Mouse (Mus musculus): ENCODE measurements around the gene Nova2. TPM values are rescaled to one million over a fixed set of nuclear protein-coding genes. Genes with fewer than 3 reads are reported as not detected.
A peak's percentile ranks its signal among the peaks of the same experiment; 100 is the strongest.

Gene Nova2
- total RNA-seq, 4 experiments from 2014 or later, result 3.2 to 5.5 (median 5.1) TPM

- no peak for DNase-seq (ENCODE audit: low spot score)
These were observed 60.8 kb downstream of the Nova2 start for GRCm38 (mm10) chr7:18986503-18986902.

GRCm38 (mm10) chr7:18987100-18987499, 61.4 kb downstream of the Nova2 start, which contains the start of gene Nanos2:
Nanos2 (plus strand) TSS chr7:18987400.
- no peak for DNase-seq (ENCODE audit: low spot score)

DNA sequence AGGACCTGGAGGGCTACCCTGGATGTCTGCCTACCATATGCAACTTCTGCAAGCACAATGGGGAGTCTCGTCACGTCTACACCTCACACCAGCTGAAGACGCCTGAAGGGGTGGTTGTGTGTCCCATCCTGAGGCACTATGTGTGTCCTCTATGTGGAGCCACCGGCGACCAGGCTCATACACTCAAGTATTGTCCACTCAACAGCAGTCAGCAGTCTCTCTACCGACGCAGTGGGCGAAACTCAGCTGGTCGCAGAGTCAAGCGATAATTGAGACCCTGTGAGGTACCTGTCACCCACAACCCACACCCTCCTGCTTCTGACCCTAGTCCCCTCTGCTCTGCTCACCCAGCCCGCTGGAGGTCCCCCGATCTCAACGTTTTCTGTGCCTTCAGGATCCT, 62.1 kb downstream of the Nova2 start:
- no peak for DNase-seq (ENCODE audit: low spot score)

DNA sequence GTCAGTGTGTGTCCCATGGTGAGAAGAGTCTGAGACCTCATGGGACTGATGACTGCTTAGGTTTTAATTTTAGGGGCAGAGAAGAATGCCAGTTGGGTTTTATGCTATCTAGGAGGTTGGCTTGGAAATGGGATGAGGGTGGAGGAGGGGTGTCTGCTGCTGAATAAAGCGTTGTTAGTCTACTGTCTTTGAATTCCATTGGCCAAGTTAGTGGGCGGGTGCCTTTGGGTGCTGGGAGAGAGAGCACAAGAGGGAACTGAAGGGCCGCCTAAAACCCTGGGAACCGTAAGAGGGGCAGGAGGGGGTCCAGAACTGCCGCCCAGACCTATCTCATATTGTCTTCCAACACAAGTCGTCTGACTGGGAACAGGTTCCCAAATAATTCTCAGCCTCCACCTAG, 63.1 kb downstream of the Nova2 start:
- DNase-seq (ENCODE audit: low spot score), result no peak

DNA sequence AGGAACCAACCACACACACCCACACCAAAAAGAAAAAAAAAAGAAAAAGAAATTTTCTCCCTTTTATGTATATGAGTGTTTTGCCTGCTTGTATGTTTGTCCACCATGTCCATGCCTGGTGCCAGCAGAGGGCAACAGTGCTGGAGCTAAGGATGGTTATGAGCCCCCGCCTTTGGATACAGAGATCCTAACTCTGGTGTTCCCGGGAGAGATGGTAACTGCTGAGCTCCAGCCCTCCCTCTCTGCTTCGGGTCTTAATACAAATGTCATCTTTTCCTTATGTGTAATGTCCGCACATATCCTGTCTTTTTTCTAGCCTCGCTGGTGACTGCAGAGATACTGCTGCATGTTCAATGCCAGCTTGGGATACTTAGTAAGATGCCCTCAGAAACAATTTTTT, 64.3 kb downstream of the Nova2 start:
- DNase-seq (ENCODE audit: low spot score), result no peak

- peak; percentile 100 for DNase-seq (ENCODE audit: low spot score)
These were observed 65.1 kb downstream of the Nova2 start, which contains the start of gene Mypop for GRCm38 (mm10) chr7:18990601-18991295. Mypop (plus strand) TSS chr7:18991245.

DNA sequence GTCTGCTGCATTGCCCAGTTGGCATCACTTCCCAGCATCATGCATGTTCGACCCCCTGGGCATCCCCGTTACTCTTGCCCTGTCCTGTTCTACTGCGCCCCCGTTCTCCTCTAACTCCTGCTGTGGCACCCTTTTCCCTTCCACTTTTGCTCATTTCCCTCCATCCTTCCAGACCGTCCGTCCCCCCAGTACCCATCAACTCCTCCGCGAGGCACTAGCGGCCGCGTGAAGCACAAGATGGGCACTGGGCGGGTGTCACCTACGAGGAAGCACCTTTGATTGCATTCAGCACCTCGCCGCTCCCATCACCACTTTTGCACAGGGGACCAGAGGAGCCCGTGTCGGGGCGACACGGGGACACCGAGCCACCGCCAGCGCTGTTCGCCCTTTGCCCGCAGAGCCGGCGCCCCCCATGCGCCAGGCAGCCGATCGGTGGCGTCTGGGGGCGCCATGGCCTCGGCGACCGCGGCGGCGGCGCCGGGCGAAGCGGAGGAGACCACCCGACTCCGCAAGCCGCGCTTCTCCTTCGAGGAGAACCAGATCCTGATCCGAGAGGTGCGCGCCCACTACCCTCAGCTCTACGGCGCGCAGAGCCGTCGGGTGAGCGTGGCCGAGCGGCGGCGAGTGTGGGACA, 66.1 kb downstream of the Nova2 start:
- no peak for DNase-seq (ENCODE audit: low spot score)

GRCm38 (mm10) chr7:18992294-18992675, 66.6 kb downstream of the Nova2 start:
- DNase-seq (ENCODE audit: low spot score), result no peak

DNA sequence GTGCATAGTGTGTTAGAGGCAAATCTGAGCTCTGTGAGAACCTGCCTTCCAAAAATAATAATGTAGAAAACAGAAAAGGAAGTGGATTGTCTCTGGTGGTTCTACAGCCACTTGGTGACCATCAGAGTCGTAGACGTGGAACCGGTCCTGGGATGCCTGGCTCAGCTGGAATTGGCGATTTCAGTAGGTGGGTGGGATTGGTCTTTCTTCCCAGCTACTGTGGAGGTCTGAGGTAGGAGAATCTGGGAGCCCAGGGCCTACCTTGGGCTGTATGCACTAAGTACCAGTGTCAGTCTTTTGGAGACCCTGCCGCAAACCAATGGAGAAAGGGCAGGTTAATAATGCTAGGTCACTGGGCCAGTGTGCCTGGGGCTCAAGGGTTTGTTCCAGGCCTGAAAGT, 67.3 kb downstream of the Nova2 start:
- no peak for DNase-seq (ENCODE audit: low spot score)

DNA sequence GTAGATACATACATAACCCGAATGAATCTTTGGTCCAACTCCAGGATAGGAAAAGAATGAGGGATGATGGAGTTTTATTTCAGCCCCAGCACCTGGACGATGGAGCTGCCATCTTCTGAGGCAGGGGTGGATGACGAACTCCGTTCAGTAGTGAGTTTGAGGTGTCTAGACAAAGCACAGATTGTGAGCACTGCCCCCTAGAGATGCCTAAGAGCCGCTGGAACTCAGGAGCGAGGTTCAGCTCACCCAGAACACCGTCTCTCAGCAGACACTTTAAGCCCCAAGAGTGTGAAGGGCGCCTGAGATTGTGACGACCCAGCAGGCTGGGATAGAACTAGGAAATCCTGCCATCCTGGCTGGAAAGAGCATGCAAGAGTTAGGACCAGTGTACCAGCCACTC, 73.1 kb downstream of the Nova2 start:
- no peak for DNase-seq (ENCODE audit: low spot score)

GRCm38 (mm10) chr7:19000421-19000820, 74.7 kb downstream of the Nova2 start:
- no peak for DNase-seq (ENCODE audit: low spot score)

- DNase-seq (ENCODE audit: low spot score), result peak; percentile 83
These were observed 75.5 kb downstream of the Nova2 start for GRCm38 (mm10) chr7:19001066-19001806.

DNA sequence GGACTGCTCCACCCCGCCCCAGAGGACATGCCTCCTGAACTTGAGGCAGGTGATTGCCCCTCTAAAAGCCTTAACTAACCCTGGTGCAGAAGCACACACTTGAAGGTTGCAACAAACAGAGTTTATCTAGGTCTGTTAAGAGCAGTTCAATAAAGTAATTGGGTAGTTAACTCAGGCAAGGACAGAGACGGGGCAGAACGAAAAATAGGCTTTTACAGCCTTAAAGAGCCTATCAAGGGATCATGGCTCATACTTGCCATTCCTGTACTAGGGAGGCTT, 76.1 kb downstream of the Nova2 start:
- no peak for DNase-seq (ENCODE audit: low spot score)

DNA sequence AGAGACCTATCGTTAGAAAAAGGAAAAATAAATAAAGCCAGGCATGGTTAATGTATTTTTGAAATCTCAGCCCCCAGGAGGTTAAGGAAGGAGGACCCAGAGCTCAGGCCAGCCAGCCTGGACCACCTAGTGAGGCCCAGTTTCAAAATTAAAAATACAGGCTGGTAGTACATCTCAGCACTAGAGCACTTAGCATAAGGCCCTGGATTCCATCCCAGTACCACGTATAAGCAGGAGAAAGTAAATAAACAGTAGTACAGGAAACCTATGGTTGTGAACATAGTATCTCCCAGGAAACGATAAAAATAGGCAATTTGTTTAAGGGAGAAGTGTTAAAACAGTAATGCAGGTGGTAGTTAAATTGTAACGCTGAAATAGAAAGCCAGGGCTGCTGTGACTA, 76.4 kb downstream of the Nova2 start:
- no peak for DNase-seq (ENCODE audit: low spot score)

DNA sequence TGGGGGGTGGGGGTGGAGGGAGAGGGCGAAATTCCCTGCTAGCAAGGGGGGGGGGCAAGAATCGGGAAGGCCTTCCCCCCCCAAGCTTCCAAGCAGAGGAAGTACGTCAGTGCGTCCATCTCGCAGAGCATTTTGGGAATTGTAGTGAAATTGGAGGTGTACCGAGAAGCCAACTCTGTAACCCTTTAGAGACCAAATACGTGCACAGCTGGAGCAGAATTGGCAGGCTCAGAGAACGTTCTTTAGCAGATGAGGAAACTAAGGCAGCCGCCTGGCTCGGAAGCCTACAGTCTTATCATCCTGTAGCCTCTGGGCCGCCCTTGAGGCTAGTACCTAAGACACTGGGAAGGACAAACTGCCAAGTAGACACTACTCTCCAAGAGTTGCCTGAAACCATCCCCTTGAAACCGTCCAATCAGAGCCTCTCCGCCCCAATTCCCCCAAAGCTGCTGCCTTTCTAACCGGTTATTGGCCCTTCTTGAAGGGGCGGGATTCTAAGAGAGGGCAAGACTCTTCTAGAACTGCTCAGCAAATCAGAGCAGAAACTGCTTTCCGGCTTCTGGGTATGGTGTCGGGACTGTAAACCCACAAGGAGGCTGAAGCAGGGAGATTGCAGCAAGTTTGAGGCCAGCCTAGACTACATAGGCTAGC, 77.3 kb downstream of the Nova2 start:
- DNase-seq (ENCODE audit: low spot score), result peak; percentile 90

GRCm38 (mm10) chr7:19003902-19004630, 78.4 kb downstream of the Nova2 start, which contains the start of gene Irf2bp1:
Irf2bp1 (plus strand) TSS chr7:19004044.
- DNase-seq (ENCODE audit: low spot score), result peak; percentile 96

DNA sequence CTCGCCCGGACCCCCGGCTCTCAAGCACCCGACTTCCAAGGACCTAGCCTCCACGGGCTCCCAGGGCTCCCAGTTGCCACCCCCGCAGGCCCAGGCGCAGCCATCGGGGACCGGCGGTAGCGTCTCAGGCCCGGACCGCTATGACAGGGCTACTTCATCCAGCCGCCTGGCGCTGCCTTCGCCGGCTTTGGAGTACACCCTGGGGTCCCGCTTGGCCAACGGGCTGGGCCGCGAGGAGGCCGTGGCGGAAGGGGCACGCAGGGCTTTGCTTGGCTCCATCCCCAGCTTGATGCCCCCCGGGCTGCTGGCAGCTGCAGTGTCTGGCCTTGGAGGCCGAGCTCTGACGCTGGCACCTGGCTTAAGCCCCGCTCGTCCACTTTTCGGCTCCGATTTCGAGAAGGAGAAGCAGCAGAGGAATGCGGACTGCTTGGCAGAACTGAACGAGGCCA, 79.0 kb downstream of the Nova2 start:
- no peak for DNase-seq (ENCODE audit: low spot score)

DNA sequence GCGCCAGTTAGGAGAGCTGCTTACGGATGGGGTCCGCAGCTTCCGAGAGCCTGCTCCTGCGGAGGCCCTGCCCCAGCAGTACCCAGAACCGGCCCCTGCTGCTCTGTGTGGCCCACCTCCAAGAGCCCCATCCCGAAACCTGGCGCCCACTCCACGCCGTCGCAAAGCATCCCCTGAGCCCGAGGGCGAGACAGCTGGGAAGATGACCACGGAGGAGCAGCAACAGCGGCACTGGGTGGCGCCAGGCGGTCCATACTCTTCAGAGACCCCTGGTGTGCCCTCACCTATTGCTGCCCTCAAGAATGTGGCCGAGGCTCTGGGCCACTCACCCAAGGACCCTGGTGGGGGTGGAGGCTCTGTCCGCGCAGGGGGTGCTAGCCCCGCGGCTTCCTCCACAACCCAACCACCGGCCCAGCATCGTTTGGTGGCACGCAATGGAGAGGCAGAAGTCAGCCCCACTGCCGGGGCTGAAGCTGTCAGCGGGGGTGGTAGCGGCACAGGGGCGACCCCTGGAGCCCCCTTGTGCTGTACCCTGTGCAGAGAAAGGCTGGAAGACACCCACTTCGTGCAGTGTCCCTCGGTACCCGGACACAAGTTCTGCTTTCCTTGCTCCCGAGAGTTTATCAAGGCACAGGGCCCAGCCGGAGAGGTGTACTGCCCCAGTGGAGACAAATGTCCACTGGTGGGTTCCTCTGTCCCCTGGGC, 79.9 kb downstream of the Nova2 start:
- DNase-seq (ENCODE audit: low spot score), result no peak

- DNase-seq (ENCODE audit: low spot score), result peak; percentile 81
These were observed 80.8 kb downstream of the Nova2 start for GRCm38 (mm10) chr7:19006476-19006875.

DNA sequence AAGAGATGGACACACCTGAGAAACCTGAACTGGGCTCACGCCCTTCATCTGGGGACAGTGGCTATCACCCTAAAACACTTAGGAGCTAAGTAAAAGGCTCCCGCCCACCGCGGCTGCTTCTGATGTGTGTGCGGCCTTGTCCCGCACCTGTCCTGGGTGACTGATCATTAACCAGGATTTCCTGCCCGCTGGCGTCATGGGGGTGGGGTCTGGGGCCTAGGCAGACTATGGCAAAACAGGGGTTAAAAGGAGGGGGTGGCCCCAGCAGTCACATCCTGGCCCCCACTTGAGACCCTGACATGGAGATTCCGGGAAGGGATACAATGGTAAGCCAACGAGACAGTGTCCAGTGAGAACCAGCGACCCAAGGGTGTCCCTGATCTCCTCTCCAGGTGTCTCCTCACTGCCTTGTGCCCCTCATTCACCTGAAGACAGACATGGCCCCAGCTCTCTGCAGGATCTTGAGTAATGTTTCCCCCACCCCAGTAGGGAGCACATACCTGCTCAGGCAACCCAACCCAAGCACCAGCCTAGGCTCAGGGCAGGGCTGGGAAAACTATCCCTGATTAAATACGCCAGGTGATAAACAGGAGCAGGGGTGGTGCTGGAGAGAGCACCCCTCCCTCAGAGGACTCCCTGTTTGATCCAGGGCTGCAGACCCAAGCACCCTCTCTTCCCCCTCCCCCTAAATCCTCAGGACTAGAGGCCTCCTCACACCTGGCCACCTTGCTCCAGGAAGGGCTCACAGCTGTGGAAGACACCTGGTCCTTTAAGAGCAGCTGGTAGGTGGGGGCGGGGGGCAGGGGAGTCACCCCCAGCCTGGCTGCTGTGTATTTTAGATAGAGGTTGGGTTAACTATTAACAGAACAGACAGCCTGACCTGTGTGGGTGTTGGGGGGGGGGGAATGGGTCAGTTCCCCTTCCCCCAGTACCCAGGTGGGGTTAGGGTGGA, 81.6 kb downstream of the Nova2 start:
- DNase-seq (ENCODE audit: low spot score), result no peak

Measured in heart, adult 8-10 months (tissue).